Mouse (Mus musculus): Measurements from ENCODE around the gene Gm19935. TPM values are rescaled to one million over a fixed set of nuclear protein-coding genes. Genes with fewer than 3 reads are reported as not detected.

Gm19935 gene
- 1 to 10 TPM in 1 of 2 experiments, under 1 TPM in 1; 0.92 to 1.0 TPM for total RNA-seq (2021)

DNA sequence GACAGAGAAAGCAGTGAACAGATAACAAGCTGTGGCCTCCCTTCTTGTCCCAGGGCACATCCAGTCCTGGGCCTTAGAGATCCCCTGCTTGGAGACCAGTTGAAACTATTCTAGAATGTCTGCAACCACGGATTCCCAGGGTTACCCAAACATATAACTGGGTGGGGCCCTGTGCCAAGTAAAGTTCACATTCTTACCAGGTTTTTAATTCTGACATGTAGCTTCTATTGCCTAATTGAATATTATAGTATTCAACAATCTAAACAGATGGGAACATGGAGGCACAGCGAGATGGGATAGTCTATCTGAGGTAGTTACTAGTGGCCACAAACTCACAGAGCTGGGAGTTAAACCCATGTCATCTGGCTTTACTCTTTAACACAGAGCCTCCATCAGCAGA lies at the start of gene Gm19935:
Gene Gm19935 (minus strand): TSS at position 101 of the 400 bp plus-strand sequence.
- intact Hi-C loops (cut with DNase I), result no loop called here
- no peak for DNase-seq (ENCODE audit: low spot score in 2 of 2)

- intact Hi-C loops (cut with DNase I), result no loop called here
- DNase-seq (ENCODE audit: low spot score in 2 of 2), result peak in 1 of 2 experiments; percentile 30
Measured at GRCm38 (mm10) chr8:90862038-90862437, 44.8 kb upstream of the Gm19935 start.

DNA sequence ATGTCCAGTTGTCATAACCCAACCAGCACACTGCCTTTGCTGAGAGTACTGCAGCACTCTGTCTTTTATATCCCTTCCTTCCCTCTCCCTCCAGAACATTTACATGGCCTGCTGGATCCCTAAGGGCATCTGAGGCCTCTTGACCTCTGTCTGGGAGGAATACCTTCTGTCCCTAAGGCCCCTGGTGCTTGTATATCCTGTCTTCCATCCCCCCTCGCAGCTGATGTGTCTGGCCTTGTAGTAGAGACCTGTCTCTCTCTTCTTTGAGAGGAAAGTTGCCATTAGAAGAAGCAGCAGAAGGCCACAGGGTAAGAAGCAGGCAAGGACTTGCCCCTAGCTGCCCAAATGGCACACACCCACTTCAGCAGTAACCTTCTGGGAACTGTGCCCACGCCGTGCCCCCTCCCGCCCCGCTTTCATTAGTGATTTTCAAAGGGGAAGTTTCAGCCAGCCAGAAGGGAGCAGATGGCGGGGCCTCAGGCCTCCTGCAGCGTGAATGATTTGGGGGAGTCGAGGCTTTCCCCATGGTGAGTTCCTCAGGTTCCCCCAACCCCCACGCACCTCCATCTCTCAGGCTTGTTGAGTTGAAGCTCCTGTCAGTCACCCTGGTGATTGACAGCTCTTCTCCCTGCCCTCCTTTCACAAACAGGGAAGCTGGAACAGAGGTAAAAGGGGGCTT lies 44.2 kb upstream of the Gm19935 start:
- intact Hi-C loops (cut with DNase I), result no loop called here
- peak in 1 of 2 experiments; percentile 65 for DNase-seq (ENCODE audit: low spot score in 2 of 2)

GRCm38 (mm10) chr8:90858071-90858470 lies 40.9 kb upstream of the Gm19935 start:
- intact Hi-C loops (cut with DNase I), result no loop called here
- no peak for DNase-seq (ENCODE audit: low spot score in 2 of 2)

- intact Hi-C loops (cut with DNase I), result no loop called here
- DNase-seq (ENCODE audit: low spot score in 2 of 2), result no peak
Measured at GRCm38 (mm10) chr8:90856952-90857351, 39.8 kb upstream of the Gm19935 start.

DNA sequence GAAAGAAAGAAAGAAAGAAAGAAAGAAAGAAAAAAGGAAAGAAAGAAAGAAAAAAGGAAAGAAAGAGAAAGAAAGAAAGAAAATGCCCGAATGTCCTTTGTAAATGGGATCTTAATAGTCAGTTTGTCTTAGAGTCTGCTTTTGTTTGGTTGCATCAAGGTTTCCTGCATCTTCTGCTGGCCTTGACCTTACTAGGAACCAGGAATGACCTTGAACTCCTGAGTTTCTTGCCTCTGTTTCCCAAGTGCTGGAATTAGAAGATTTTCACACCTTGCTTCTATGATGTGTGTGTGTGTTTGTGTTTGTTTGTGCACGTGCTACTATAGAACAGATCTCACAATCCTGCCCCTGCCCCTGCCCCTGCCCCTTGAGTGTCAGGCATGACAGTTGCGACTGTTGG lies 39.0 kb upstream of the Gm19935 start:
- no peak for DNase-seq (ENCODE audit: low spot score in 2 of 2)
- intact Hi-C loops (cut with DNase I), result no loop called here

DNA sequence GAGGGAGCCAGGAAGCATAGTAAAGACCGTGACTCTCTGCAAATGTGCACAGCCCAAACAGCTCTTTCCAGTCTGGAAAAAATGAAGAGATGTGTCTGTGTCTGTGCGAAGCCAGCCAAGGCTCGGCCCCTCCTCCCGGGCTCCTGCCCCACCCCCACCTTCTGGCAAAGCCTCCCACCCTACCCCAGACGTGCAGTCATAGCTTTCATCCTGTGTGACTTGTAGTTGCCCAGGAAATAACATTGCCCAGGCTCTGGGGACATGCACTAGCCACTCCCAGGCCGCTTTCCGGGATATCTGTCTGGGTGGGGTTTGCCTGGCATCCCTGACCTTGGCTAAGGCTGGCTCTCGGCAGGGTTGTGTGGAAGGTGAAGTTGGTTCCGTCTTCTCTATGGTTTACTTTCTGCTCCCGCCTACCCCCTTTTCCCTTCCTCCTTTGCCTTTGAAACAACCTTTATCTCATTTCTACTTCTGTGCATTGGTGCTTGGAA lies 37.5 kb upstream of the Gm19935 start:
- intact Hi-C loops (cut with DNase I), result no loop called here
- no peak for DNase-seq (ENCODE audit: low spot score in 2 of 2)

DNA sequence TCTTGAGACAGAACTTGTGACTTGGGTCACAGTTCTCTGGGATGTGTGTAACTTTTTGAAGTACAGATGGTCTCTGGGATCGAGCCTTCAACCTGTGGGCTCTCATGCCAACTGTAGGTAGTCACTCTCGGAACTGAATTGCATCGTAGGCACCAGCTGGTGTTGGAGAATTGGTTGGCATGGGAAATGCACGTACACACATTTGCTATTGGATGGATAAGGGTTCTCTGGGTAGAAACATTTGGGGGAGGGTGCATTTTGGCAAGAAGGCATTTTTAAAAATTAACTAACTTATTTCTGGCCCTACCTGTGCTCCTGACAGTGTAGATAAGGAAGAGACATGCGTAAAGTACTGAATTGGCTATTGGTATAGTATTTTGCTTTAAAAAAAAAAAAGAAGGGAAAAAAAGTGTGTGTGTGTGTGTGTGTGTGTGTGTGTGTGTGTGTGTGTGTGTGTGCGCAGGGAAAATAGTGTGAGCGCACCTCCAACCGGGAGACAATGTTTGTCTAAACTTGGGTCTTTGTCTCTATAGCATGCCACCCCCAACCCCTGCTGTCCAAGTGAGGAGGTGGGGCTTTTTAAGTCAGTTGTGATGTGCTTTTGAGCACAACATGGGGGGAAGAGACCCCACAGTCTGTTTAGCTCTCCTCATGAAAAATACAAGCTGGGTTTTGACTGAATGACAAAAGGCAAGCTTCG lies 36.9 kb upstream of the Gm19935 start:
- intact Hi-C loops (cut with DNase I), result no loop called here

GRCm38 (mm10) chr8:90851544-90851943 lies 34.4 kb upstream of the Gm19935 start:
- intact Hi-C loops (cut with DNase I), result no loop called here
- no peak for DNase-seq (ENCODE audit: low spot score in 2 of 2)

More for the DNA sequence above, 36.9 kb upstream of the Gm19935 start:
- no peak for DNase-seq (ENCODE audit: low spot score in 2 of 2)

GRCm38 (mm10) chr8:90849462-90850050 lies 32.4 kb upstream of the Gm19935 start:
- intact Hi-C loops (cut with DNase I), result no loop called here
- peak; percentile 63 to 82 for DNase-seq (ENCODE audit: low spot score in 2 of 2)

DNA sequence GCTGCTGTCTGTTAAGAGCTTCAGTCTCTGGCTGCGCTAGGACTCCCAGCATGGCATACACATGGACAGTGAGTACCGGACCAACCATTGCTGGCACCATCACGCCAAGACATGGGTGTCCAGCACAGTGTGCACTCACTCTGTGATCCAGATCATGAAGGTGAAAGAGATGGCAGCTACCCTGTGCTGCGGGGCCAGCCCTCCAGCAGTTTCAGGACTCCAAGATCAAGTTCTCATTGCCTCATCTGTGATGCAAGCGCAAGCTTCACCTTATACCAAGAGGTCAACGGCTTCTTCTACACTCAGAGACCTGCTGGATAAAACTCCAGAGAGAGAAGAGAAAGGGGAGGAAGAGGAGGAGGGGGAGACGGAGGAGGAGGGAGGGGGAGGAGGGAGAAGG lies 30.8 kb upstream of the Gm19935 start:
- intact Hi-C loops (cut with DNase I), result no loop called here

GRCm38 (mm10) chr8:90844179-90844967 lies 27.2 kb upstream of the Gm19935 start:
- no peak for DNase-seq (ENCODE audit: low spot score in 2 of 2)
- intact Hi-C loops (cut with DNase I), result no loop called here

More for the DNA sequence above, 30.8 kb upstream of the Gm19935 start:
- no peak for DNase-seq (ENCODE audit: low spot score in 2 of 2)

DNA sequence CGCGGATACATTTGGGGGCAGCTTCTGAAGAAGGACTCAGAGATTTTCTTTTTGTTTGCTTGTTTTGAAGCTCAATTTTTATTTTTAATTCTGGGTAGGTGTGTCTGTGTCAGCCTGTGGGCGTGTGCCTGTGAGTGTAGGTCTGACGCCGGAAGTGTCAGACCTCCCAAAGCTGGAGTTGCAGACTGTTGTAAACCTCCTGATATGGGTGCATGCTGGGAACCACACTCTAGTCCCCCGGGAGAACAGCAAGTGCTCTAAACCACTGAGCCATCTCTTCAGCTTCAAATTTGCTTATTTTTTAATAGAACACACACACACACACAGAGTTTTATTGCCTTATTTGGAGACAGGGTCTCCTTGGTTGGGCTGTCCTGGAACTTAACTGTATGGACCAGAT lies 25.9 kb upstream of the Gm19935 start:
- DNase-seq (ENCODE audit: low spot score in 2 of 2), result no peak
- intact Hi-C loops (cut with DNase I), result no loop called here

- intact Hi-C loops (cut with DNase I), result no loop called here
Measured at GRCm38 (mm10) chr8:90841321-90841720, 24.1 kb upstream of the Gm19935 start.

GRCm38 (mm10) chr8:90839725-90840714 lies 22.8 kb upstream of the Gm19935 start:
- intact Hi-C loops (cut with DNase I), result no loop called here
- DNase-seq (ENCODE audit: low spot score in 2 of 2), result no peak

More at GRCm38 (mm10) chr8:90841321-90841720, 24.1 kb upstream of the Gm19935 start:
- DNase-seq (ENCODE audit: low spot score in 2 of 2), result no peak

GRCm38 (mm10) chr8:90837440-90837839 lies 20.2 kb upstream of the Gm19935 start:
- DNase-seq (ENCODE audit: low spot score in 2 of 2), result peak in 1 of 2 experiments; percentile 85
- intact Hi-C loops (cut with DNase I), result loop anchor here (2.0 kb wide), 1 partner anchor 31 kb away; no protein-coding TSS in a partner anchor

DNA sequence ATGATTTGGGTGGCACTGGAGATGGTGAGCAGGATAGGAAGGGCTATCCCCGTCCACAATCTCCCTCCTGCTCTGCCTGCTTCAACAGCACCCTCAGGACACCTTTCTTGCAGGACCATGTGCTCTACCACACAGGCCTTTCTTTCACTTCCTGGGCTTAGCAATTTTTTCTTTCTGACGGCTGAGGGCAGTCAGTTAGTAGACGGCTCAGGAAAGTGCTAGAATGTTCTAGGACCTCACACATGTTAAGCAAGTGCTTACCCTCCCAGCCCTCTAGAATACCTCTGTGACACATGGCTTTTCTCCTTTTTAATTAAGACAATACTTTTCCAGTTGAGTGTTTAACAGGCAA lies 17.1 kb upstream of the Gm19935 start:
- intact Hi-C loops (cut with DNase I), result no loop called here
- DNase-seq (ENCODE audit: low spot score in 2 of 2), result no peak

DNA sequence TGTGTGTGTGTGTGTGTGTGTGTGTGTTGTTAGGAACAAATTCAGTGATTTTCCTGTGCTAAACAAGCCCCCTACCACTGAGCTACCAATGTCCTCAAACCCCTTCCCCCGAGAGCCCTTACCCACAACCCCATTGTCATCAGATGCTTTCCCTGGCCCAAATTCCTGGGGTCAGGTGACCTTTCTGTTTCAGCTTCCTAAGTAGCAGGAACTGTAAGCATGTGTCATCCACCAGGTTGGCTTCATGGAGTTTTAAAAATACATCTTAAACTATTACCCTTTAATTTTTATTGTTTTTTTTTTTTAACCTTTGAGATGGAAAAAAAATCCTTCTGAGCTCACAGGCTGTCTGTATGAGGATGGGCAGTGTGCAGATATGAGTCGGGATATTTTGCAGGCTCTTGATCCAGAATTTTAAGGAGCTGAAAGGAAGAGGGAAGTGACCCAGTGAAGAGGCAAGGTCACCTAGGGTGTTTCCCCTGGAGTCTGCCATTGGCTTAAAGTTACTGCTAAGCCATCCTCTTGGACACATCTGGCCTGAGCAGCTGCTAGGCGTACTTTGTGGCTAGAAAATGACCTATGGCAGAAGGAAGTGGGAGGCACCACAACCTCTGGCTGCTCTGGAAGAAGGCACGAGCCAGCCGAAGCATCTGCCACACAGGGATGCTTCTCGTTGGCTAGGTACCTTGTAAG lies 16.6 kb upstream of the Gm19935 start:
- DNase-seq (ENCODE audit: low spot score in 2 of 2), result no peak
- intact Hi-C loops (cut with DNase I), result no loop called here

Measured in left cerebral cortex, postnatal 25 days (tissue).